Mouse (Mus musculus): ENCODE measurements around the gene Frmd4b. TPM values are rescaled to one million over a fixed set of nuclear protein-coding genes. Genes with fewer than 3 reads are reported as not detected.

Frmd4b gene
- polyA plus RNA-seq, 1 experiment from 2014 or later = 11.1 TPM

GRCm38 (mm10) chr6:97292894-97293293 is 324.4 kb downstream of the Frmd4b start:
- H3K4me2 ChIP-seq (replicated peaks; ENCODE audit: low read depth, low read length) = no peak overlapping the region

GRCm38 (mm10) chr6:97292096-97292495 is 325.2 kb downstream of the Frmd4b start:
- 52% methylated on average over 3 of the region's 3 CpGs for WGBS
- Histone ChIP-seq H3K4me2 (replicated peaks; ENCODE audit: low read depth, low read length) (no peak overlapping the region), H3K9ac (replicated peaks; ENCODE audit: low read depth) (no peak overlapping the region), H3K27ac (ENCODE audit: low read length) (0 out of 2 replicates have a peak overlapping the region, but pooled peaks have one; percentile 55), H3K4me3 (ENCODE audit: low read depth, low read length) (no peak overlapping the region), H3K27me3 (replicated peaks; ENCODE audit: insufficient read depth, low read length) (no peaks in the 10 kb centered on the region), H3K4me1 (ENCODE audit: insufficient read depth, low read depth, low read length) (0 out of 2 replicates have a peak, but pooled peaks cover 3% of the 10 kb centered on the region), H3K36me3 (ENCODE audit: insufficient read depth, low read length) (peaks cover 18% of the 10 kb centered on the region; the same call in 1 of the 2 replicates), H3K9me3 (ENCODE audit: low read length) (no peaks in the 10 kb centered on the region)
- DNase-seq (ENCODE audit: low spot score) (peak; percentile 16), ATAC-seq (no peak)
- TF ChIP-seq CTCF (IDR thresholded peaks at IDR 0.05) = peak; percentile 33; the same call in 1 of the 2 replicates
- no peak for TF ChIP-seq EP300 (IDR thresholded peaks at IDR 0.05)

More at GRCm38 (mm10) chr6:97292894-97293293, 324.4 kb downstream of the Frmd4b start:
- Histone ChIP-seq H3K4me1 (ENCODE audit: insufficient read depth, low read depth, low read length) (0 out of 2 replicates have a peak, but pooled peaks cover 3% of the 10 kb centered on the region), H3K27ac (ENCODE audit: low read length) (peak overlapping the region; percentile 55), H3K27me3 (replicated peaks; ENCODE audit: insufficient read depth, low read length) (no peaks in the 10 kb centered on the region), H3K4me3 (ENCODE audit: low read depth, low read length) (no peak overlapping the region), H3K36me3 (ENCODE audit: insufficient read depth, low read length) (peaks cover 18% of the 10 kb centered on the region; the same call in 1 of the 2 replicates), H3K9ac (replicated peaks; ENCODE audit: low read depth) (no peak overlapping the region), H3K9me3 (ENCODE audit: low read length) (no peaks in the 10 kb centered on the region)
- ATAC-seq = peak; percentile 55
- TF ChIP-seq EP300 (IDR thresholded peaks at IDR 0.05) (0 out of 2 replicates have a peak, but pooled peaks have one; percentile 9), CTCF (IDR thresholded peaks at IDR 0.05) (no peak)
- 58% methylated on average over 5 of the region's 5 CpGs for WGBS
- peak; percentile 53 for DNase-seq (ENCODE audit: low spot score)

GRCm38 (mm10) chr6:97291159-97291908 is 326.0 kb downstream of the Frmd4b start:
- H3K36me3 ChIP-seq (ENCODE audit: insufficient read depth, low read length) = peaks cover 15% of the 10 kb centered on the region; the same call in 1 of the 2 replicates
- WGBS = 58% methylated on average over 21 of the region's 21 CpGs
- DNase-seq (ENCODE audit: low spot score) = peak; percentile 11
- no peak for TF ChIP-seq EP300 (IDR thresholded peaks at IDR 0.05)
- no peak for TF ChIP-seq CTCF (IDR thresholded peaks at IDR 0.05)
- no peak for ATAC-seq
- no peak overlapping the region for H3K27ac ChIP-seq (ENCODE audit: low read length)
- H3K9me3 ChIP-seq (ENCODE audit: low read length) = no peaks in the 10 kb centered on the region
- H3K27me3 ChIP-seq (replicated peaks; ENCODE audit: insufficient read depth, low read length) = no peaks in the 10 kb centered on the region
- 0 out of 2 replicates have a peak, but pooled peaks cover 3% of the 10 kb centered on the region for H3K4me1 ChIP-seq (ENCODE audit: insufficient read depth, low read depth, low read length)
- no peak overlapping the region for H3K4me2 ChIP-seq (replicated peaks; ENCODE audit: low read depth, low read length)
- H3K4me3 ChIP-seq (ENCODE audit: low read depth, low read length) = no peak overlapping the region
- H3K9ac ChIP-seq (replicated peaks; ENCODE audit: low read depth) = no peak overlapping the region

GRCm38 (mm10) chr6:97290687-97291086 is 326.7 kb downstream of the Frmd4b start:
- no peak for ATAC-seq
- TF ChIP-seq EP300 (IDR thresholded peaks at IDR 0.05) = no peak
- no peak for TF ChIP-seq CTCF (IDR thresholded peaks at IDR 0.05)
- Histone ChIP-seq H3K4me2 (replicated peaks; ENCODE audit: low read depth, low read length) (no peak overlapping the region), H3K4me1 (ENCODE audit: insufficient read depth, low read depth, low read length) (0 out of 2 replicates have a peak, but pooled peaks cover 3% of the 10 kb centered on the region), H3K9me3 (ENCODE audit: low read length) (no peaks in the 10 kb centered on the region), H3K36me3 (ENCODE audit: insufficient read depth, low read length) (peaks cover 8% of the 10 kb centered on the region; the same call in 1 of the 2 replicates), H3K27me3 (replicated peaks; ENCODE audit: insufficient read depth, low read length) (no peaks in the 10 kb centered on the region), H3K4me3 (ENCODE audit: low read depth, low read length) (no peak overlapping the region), H3K27ac (ENCODE audit: low read length) (no peak overlapping the region), H3K9ac (replicated peaks; ENCODE audit: low read depth) (no peak overlapping the region)
- 40% methylated on average over 3 of the region's 3 CpGs for WGBS
- peak; percentile 15 for DNase-seq (ENCODE audit: low spot score)

- no peak overlapping the region for H3K27ac ChIP-seq (ENCODE audit: low read length)
- H3K4me3 ChIP-seq (ENCODE audit: low read depth, low read length) = no peak overlapping the region
- H3K9me3 ChIP-seq (ENCODE audit: low read length) = no peaks in the 10 kb centered on the region
- H3K4me2 ChIP-seq (replicated peaks; ENCODE audit: low read depth, low read length) = no peak overlapping the region
- DNase-seq (ENCODE audit: low spot score) (no peak), ATAC-seq (no peak)
- H3K27me3 ChIP-seq (replicated peaks; ENCODE audit: insufficient read depth, low read length) = no peaks in the 10 kb centered on the region
- TF ChIP-seq EP300 (IDR thresholded peaks at IDR 0.05) = no peak
- no peak for TF ChIP-seq CTCF (IDR thresholded peaks at IDR 0.05)
- WGBS = 87% methylated on average over 4 of the region's 4 CpGs
- 0 out of 2 replicates have a peak, but pooled peaks cover 3% of the 10 kb centered on the region for H3K4me1 ChIP-seq (ENCODE audit: insufficient read depth, low read depth, low read length)
- H3K9ac ChIP-seq (replicated peaks; ENCODE audit: low read depth) = no peak overlapping the region
- 0 out of 2 replicates have a peak, but pooled peaks cover 2% of the 10 kb centered on the region for H3K36me3 ChIP-seq (ENCODE audit: insufficient read depth, low read length)
Measured at GRCm38 (mm10) chr6:97289838-97290237, 327.5 kb downstream of the Frmd4b start.

GRCm38 (mm10) chr6:97289316-97289820 is 328.0 kb downstream of the Frmd4b start:
- H3K9ac ChIP-seq (replicated peaks; ENCODE audit: low read depth) = no peak overlapping the region
- H3K27ac ChIP-seq (ENCODE audit: low read length) = no peak overlapping the region
- ATAC-seq (no peak), DNase-seq (ENCODE audit: low spot score) (no peak)
- 0 out of 2 replicates have a peak, but pooled peaks cover 2% of the 10 kb centered on the region for H3K36me3 ChIP-seq (ENCODE audit: insufficient read depth, low read length)
- H3K4me2 ChIP-seq (replicated peaks; ENCODE audit: low read depth, low read length) = no peak overlapping the region
- H3K4me1 ChIP-seq (ENCODE audit: insufficient read depth, low read depth, low read length) = 0 out of 2 replicates have a peak, but pooled peaks cover 3% of the 10 kb centered on the region
- WGBS = 48% methylated on average over 10 of the region's 10 CpGs
- no peak for TF ChIP-seq CTCF (IDR thresholded peaks at IDR 0.05)
- no peak for TF ChIP-seq EP300 (IDR thresholded peaks at IDR 0.05)
- no peaks in the 10 kb centered on the region for H3K9me3 ChIP-seq (ENCODE audit: low read length)
- no peak overlapping the region for H3K4me3 ChIP-seq (ENCODE audit: low read depth, low read length)
- H3K27me3 ChIP-seq (replicated peaks; ENCODE audit: insufficient read depth, low read length) = no peaks in the 10 kb centered on the region

Measured in lung, postnatal 0 days (tissue).